Mouse (Mus musculus) erythroblast, embryonic 14.5 days (primary cell): ENCODE data around the gene Vmn2r84.

Experiments
- GATA1 ChIP-seq: IDR thresholded peaks from 2 replicates; pipeline ENCODE4 v1.6.1; 2012; ENCODE audit warnings: low read length, inconsistent platforms, mixed read lengths
- TAL1 ChIP-seq: IDR thresholded peaks from 3 replicates; pipeline ENCODE4 v1.6.1; 2012; ENCODE audit warnings: low read length, inconsistent platforms, mixed read lengths

DNA sequence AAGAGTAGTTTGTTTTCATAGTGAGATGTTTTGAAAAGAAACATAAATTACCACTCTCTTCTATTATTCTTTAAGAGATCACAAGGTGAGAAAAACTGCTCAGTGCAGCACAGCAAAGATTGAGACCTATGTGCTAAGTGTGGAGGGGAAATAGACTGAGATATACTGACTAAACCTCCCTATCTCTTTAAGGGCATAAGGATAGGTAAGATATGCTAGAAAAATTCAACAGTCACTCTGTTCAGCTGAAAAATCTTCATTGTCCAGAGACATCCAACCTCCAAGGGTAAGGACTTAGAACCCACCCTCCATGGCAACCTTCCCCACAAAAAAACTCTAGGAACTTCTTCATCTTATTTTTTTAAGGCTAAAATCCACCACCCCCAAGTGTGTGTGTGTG, 29.4 kb downstream of the Vmn2r84 start:
- TF ChIP-seq GATA1 (no peak), TAL1 (no peak)
